Mouse (Mus musculus) testis, postnatal 14 days (tissue): ENCODE results near the gene Usp4.
A peak's percentile ranks its signal among the peaks of the same experiment; 100 is the strongest.

Experiments
- DNase-seq: peaks from one replicate; pipeline ENCODE4 v3.0.0; 2021; ENCODE audit warnings: low spot score

Gene Usp4

DNA sequence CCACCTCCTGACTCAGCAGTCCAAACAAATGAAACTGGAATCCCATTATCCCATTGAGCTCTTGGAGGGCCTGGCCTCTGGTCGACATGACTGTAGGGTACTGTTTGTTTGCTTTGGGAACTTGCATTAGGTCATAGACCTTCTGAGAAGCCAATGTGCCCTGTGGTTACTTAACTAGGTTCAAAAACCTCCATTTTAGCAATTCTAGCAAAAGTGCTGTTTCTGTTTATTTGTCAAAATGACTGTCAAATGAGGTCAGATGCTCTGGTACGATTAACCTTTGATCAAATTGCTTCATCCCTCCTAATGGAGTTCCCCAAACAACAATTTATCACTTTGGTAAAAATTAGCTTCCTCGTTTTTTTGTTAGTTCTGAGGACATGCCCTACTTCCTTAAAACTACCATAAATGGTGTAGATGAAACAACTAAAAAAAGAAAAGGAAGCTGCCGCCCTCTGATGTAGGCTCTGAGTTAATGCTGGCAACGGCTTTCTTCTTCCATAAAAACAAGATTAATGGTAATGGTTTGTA is 5.3 kb upstream of the Usp4 start:
- DNase-seq: no peak

DNA sequence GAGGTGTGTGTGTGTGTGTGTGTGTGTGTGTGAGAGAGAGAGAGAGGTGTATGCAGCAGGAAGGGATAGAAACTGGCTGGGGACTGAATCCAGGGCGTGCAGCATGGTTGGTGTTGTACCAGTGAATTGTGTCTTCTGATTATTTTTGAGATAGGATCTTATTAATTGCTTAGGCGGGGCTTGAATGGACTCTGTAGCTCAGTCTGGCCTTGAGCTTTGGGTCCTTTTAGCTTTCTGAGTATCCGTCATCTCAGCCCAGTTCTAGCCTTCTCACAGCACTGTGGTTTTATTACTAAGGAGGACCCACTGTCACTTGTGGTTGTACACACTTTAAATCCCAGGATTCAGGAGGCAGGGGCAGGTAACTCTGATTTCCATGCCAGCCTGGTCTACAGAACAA is 4.3 kb upstream of the Usp4 start:
- no peak for DNase-seq

DNA sequence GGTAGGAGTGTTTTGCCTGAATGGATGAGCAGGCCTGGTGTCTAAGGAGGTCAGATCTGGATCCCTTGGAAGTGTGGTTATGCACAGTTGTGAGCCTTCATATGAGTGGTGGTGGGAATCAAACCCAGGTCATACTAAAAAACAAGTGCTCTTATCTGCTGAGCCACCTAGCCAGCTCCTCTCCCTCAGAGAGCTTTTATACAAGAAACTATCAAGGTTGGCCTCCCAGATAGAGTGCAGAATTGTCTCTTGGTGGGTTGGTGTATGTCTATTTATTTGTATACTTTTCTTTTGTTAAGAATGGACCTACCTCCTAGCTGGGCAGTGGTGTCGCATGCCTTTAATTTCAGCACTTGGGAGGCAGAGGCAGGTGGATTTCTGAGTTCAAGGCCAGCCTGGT is 3.8 kb upstream of the Usp4 start:
- DNase-seq: no peak

DNA sequence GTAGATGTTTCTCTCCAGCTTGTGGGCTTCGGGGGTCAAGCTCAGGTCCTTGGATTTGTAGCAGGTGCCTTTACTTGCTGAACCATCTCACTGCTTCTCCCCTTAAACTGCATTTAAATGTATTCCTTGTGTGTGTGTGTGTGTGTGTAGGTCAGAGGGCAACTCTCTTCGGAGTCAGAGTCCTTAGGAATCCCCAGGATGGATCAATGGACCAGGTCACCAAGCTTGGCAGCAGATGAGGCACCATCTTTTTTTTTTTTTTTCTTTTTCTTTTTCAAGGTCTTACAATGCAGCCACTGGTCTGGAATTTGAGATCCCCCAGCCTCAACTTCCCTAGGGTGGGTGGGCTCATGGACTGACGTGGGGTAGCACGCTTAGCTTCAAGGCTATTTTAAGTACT is 3.2 kb upstream of the Usp4 start:
- no peak for DNase-seq

DNA sequence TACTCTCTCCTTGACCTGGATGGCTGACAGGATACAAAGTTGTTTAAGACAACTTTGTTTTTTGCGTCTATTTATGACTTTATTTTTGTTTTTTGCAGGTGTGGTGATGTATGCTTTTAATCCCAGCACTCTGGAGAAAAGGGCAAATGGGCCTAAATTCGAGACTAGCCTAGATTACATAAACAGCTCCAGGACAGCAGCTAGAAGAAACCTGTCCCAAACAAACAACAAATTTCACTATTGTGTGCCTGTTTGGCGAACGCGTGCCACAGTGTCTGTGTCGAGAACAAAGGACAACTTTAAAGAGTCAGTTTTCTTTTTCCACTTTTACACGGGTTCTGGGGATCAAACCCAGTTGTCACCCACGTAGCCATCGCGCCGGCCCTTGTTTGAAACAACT is 629 bp upstream of the Usp4 start:
- no peak for DNase-seq

DNA sequence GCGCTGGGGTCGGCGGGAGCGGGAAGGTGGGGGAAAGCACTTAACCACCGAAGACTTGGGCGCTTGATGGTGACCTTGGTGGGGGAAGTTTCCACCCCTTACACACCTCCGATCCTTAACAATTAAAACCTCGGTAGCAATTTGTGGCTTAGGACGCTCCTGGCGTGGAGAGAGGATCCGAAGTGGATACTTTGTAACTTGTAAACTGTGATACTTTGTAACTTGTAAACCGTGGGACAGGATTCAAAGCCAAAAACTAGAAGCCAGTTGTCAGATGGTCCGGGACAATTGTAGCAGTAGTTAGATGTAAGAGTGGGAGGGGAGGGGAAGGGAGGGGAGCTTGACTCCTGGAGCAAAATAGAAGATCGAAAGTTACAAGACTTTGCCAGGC is 632 bp downstream of the Usp4 start:
- peak; percentile 78 for DNase-seq

DNA sequence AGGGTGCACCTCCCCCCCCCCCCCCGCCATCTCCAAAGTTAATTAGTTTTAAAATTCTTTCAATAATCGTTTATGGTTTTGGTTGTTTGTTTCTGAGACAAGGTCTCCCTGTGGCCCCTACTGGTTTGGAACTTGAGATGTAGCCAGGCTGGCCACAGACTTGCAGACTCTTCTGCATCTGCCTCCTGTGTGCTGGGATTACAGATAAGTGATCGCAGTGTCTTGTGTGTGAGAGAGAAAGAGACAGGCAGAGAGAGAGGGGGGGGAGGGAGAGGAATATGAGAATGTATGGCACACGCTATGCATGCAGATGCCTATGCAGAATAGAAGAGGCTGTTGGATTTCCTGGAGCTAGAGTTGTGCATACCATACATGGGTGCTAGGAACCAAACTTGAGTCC is 2.1 kb downstream of the Usp4 start:
- no peak for DNase-seq

DNA sequence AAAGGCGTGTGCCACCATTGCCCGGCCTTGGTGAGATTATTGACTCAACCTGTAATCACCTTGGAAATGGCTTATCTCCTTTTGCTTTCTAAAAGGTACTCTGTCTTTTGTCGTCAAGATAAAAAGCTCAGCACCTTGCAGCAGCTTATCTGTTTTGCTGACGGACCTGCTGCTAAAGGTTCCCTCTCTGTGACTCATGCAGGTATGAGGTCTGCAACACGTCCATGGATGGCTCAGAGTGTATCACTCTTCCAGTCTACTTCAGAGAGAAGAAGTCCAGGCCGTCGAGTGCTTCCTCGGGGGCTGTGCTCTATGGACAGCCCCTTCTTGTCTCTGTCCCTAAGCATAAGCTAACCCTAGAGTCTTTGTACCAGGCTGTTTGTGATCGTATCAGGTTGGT is 30.6 kb downstream of the Usp4 start:
- no peak for DNase-seq

DNA sequence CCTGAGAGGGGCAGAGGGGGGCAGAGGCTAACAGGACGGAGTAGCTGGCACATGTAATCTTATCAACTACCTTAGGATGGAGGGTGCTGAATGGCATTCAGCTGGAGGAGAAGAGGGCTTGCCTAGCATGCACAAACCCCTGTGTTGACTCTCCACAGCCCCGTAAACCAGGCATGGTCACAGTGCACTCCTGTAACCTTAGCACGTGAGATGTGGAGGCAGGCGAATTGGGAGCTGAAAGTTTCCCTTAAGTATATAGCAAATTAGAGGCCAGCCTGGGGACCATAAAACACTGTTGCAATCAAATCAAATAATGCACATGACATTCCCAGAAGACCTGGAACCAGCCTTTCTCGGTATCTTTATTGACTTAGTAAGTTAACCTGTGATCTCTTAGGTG is 31.1 kb downstream of the Usp4 start:
- DNase-seq: no peak

DNA sequence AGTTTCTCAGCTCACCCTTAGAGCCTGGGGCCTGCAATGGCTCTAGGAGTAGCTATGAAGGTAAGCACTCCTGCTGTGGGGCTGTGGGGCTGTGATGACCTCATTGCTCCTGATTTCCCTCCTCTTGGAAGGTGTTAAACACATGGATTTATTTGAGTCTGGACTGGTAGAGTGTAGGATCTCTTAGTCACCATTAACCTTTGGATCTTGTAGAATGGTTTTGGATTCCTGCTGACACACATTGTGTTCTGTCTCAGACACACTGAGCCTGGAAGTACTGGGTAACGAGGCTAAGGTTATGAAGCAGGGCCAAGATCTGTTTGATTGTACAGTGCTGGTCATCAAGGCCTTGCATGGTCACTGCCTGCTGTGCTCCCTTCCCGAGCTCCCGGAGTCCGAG is 31.6 kb downstream of the Usp4 start:
- no peak for DNase-seq

DNA sequence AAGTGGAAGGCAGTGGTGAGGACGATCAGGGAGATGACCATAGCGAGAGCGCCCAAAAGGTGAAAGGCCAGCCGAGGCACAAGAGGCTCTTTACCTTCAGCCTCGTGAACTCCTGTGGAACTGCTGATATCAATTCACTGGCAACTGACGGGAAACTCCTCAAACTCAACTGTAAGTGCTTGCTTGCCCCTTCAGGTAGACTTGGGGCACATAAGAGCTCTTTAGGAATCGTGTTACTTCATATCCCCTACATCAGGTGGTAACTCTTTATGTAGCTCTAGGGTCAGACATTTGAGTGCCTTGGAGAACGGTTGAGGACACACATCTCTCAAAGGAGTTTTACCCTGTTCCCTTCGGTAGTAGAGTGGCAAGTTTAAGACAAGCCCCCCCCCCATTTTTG is 33.7 kb downstream of the Usp4 start:
- no peak for DNase-seq

DNA sequence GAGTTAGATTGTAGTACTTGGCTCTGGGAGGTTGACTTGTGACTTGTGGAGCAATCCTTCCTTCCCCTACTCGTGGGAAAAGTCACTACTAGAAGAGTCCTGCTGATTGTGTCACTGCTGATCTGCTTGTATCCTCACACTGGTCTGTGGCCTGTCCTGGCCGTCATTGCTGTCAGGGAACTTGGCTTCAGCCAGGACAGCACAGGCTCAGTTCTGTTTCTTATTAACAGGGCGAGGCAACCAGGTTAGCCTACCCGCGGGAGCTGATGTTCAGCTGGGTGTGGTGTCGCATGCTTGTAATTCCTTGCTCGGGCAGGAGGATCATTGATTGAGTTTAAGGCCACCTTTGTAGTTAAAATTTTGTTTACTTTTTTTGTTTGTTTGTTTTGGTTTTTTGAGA is 37.4 kb downstream of the Usp4 start:
- DNase-seq: no peak

DNA sequence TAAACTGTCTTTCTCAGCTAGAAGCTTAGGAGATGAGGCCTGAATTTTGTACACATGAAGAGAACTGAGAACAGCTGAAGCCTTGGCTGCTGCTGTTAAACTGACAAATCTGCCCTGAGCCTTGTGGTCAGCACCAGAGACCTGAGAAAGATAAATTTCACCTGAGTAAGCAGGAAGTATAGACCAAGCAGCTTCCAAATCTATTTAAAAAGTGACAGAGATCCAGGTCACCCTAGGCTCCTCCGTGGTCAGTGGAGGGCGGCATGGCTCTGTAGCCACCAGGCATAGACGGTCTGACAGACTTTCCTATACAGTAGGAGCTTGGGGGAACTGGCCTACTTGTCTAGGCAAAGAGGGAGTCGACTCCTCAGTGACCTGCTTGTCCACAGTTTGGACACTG is 39.2 kb downstream of the Usp4 start:
- DNase-seq: no peak

DNA sequence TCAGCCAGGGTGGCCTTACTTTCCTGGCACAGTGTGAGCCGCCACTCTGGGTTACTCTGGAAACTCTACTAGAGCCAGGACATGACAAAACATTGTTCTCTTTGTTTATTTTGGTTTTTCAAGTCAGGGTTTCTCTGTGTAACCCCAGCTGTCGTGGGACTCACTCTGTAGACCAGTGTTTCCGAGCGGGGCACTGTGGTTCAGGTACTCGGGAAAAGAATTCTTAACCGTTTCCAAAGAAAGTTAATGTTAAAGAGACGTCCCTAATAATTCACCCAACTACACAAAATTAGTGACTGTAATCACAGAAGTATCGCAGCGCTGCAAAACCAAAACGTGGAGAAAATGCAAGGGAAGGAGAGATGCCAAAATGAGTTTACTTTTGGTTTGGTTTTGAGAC is 40.9 kb downstream of the Usp4 start:
- no peak for DNase-seq

DNA sequence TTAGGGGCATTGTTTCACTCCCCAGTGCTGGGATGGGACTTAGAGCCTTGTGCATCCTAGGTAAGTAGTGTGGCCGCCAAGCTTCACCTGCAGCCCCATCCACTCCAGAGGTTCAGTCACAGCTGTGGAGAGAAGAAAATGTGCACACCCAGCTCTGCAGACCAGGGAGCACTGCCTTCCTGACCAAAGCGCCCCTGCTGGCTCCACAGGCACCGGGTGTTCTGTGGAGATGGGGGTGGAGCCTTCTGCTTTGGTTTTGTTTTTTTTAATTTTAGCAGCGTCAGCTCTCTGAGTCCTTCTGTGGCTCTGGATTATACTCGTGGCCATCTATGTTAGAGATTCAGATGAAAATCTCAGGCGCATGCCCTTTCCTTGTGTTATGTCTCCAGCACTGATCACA is 41.6 kb downstream of the Usp4 start:
- DNase-seq: no peak

DNA sequence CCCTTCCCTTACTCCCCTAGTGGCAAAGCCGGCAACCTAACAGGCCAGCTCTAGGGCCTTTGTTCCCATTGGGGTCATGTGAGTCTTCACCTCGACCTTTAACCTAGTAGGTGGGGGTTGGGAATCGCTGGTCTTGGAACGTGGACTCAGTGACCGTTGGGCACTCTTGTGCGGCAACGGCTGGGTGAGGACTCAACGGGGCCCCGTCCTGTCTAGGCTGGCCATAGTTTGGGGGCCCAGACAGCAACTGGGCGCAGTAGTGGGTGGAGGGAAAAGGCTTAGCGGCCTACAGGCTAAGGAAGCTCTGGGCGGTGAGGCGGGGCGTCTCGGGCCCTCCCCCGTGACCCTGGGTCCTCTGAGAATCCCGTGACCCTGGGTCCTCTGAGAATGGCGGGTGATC is 45.0 kb downstream of the Usp4 start, which contains the start of gene 1700102P08Rik:
1700102P08Rik (plus strand) TSS at position 130 of the 400 bp plus-strand sequence.
- DNase-seq: peak; percentile 80

DNA sequence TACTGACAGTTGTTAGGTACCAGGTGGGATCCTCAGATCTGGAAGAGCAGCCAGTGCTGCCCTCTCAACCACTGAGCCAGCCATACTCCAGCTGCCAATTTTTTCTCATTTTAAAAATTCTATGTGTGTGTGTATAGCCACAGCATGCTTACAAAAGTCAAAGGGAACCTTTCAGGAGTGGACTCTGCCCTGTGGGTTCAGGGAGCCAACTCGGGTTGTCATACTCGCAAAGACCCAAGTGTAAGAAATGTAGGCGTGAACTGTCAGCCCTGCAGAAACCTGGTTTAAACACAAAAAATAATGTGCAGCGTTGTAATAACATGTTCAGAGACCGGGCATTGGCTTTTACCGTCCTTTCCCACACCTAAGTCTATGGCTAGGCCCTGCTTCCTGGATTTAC is 46.5 kb downstream of the Usp4 start:
- DNase-seq: no peak

DNA sequence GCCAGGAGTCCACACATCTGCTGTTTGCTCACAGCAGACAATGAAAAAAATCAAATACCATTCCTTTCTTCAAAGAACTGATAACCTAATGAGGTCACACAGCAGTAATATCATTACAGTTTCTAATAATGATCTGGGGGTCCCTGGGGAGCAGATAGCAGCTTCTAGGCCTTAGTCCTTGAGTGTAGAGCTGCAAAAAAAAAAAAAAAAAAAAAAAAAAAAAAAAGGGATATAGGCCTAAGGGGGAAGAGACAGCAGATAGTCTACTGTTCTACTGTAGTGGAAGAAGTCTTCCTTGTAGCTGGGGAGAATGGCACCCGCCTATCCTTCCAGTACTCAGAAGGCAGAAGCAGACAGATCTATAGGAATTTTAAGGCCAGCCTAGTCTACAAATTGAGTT is 47.8 kb downstream of the Usp4 start:
- DNase-seq: no peak

DNA sequence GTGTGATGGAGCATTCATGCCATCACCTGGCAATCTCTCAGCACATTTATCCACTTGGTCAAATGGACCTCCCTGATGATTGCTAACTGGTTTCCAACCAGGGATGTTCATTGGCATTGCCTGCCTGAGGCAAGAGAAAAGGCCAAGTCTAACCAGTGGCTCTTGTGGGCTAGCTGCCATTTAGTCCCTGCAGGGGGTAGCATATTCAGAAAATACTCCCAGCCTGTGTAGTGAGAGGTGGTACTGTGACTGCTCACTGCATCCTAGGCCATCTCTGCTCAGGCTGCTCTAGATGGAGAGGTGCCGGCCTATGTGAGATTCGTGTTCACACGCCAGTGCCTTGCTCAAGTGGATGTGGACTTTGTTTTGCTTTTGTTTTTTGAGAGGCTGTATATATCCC is 50.7 kb downstream of the Usp4 start:
- DNase-seq: no peak

DNA sequence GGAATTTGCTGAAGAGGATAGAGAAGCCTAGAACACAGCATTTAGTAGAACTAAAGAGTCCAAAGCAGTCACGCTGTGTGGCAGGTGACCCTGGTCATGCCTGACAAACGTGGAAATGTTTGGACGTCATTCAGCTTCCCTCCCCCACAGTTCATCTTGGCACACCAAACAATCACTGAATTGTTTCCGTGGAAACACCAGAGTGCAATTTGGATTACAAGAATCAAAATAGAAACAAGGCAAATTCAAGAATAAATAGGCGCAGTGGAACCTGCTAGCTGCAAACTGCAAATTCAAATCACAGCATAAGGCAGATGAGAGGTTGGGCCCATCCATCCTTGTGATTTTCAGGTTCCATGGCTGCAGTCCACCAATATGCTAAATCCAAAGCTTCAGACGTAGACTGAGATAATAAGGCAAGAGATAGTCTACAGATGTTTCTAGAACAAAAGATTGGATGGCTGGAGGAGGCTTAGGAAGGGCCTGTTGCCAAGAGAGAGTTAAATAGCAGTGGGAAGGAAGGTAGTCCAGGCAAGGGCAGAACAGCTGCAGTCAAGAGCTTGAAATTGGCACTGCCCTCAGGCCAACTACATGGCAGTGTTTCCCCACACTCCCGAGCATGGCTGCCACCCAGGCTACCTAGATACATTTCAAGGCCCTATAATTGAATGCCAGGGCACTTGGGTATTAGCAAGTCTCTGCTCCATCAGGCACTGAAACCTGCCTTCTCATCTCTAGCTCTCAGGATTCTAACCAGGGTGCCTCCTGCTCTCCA is 53.7 kb downstream of the Usp4 start:
- peak; percentile 60 for DNase-seq

DNA sequence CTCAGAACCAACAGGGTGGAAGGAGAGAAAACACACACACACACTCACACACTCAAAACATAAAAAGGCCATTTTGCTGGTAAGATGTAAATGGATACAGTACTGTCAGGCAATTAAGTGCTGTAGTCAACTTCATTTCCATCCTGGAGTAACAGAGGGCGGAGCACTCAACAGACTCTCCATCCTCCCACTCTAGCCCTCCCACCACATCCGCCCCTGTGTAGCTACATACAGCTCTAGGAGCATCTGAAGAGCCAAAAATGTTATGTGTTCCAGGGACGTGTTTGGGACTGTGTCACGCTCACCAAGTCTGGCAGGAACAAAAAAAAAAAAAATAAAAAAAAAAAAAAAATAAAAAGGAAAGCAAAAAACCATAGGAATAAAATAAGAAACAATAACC is 55.4 kb downstream of the Usp4 start:
- no peak for DNase-seq

DNA sequence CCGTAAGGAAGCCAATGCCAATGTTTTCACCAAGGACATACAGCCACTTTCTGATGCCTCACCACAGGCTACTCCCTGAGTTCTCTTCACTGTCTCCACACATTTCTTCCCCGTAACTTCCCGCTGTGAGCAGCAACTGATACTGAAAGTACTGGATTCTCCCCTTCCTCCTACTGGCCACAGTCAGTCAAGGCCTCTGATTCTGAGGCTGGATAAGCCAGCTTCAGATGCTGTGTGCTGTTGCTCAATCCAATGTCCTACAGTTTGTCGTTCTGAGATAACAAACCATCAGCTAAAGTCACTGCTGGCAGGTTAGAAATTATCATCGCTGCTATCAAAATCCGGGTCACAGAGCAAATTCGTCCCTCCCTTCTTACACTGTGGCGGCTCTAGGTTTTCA is 56.8 kb downstream of the Usp4 start:
- no peak for DNase-seq

DNA sequence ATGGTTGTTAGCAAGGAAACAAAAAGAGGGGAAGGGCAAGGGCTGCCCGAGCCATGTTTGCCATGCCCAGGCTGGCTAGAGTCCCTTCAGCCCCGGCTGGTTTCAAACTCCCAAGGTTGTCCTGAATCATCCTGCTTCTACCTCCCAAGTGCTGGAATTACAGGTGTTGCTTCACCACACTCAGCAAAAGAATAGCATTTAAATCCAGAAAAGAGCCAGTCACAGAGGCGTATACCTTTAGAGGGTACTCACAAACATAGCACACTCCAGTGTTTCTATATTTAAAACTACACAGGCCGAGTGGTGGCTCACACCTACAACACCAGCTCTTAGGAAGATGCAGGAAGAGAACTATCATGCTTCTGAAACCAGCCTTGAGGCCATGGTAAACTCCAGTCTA is 61.9 kb downstream of the Usp4 start:
- DNase-seq: no peak

DNA sequence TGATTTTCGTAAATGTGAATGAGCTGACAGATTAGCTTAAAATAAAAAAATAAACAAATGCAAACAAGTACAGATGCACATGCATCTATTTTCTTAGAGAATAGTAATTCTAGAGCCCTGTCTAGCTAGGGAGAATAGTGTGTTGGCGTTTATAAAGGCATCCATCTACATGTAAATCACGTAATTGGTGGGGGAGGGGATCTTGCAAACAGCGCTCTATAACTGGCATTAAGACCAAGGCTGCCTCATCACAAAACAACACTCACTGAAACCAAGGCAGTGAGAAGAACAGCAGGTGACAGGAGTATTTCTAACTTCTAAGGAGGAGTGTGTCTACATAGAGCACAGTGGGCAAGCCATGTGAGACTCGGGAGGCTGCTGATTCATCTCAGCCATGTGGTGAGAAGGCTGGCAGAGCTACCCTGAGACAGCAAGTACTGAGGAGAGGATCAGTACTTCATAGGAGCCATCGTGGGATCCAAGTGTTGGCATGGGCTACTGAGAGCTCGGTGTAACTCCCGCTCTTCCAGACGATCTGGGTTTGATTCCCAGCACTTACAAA is 63.8 kb downstream of the Usp4 start:
- no peak for DNase-seq
